In genomic region chr15:84557189-84557921, GRCm38 (mm10) we compare ENCODE assay signal across 8 mouse cellular contexts. TPM values are rescaled to one million over a fixed set of nuclear protein-coding genes. Genes with fewer than 3 reads are reported as not detected.
DNase-seq lines count a peak whose midpoint lies in the region; ATAC-seq and TF ChIP-seq lines count a peak whose summit lies in the region.

Gene Rtl6 (minus strand): TSS chr15:84557823.

- no peaks in the 10 kb centered on the region for H3K27me3 ChIP-seq in erythroblast, embryonic 14.5 days (ENCODE audit: control insufficient read depth)
- H3K27me3 ChIP-seq in forebrain, embryonic 10.5 days (ENCODE audit: poor library complexity, severe bottlenecking): peaks cover 19% of the 10 kb centered on the region
- no peaks in the 10 kb centered on the region for H3K27me3 ChIP-seq in heart, embryonic 14.5 days (ENCODE audit: control insufficient read depth, insufficient read depth, low read length)
- H3K27me3 ChIP-seq in kidney, postnatal 0 days (ENCODE audit: insufficient read depth, low read length): no peaks in the 10 kb centered on the region

- H3K27ac ChIP-seq in forebrain, embryonic 10.5 days: peak within 1 kb of the TSS; percentile 92
- no peak within 1 kb of the TSS; a peak in 2 of 4 replicates for H3K27ac ChIP-seq in heart, embryonic 14.5 days (replicated peaks in 1 of 2; ENCODE audit: control insufficient read depth in 1 of 2, insufficient read depth in 1 of 2, low read depth in 2 of 2, low read length in 2 of 2)
- peak within 1 kb of the TSS; percentile 72 for H3K27ac ChIP-seq in kidney, postnatal 0 days

- ATAC-seq in erythroblast, adult 5-6 weeks (replicated peaks; ENCODE audit: low FRiP score, poor library complexity, severe bottlenecking): no peak
- peak; percentile 55 for ATAC-seq in heart, embryonic 14.5 days (ENCODE audit: insufficient number of reproducible peaks, insufficient read depth, low FRiP score, low read depth)
- ATAC-seq in kidney, postnatal 0 days (replicated peaks; ENCODE audit: low FRiP score, low read depth): peak; percentile 90

- no peak for TF ChIP-seq CTCF in kidney, postnatal 0 days (IDR thresholded peaks at IDR 0.05; ENCODE audit: low read depth)

- H3K4me3 ChIP-seq in erythroblast, embryonic 14.5 days (replicated peaks): peak within 1 kb of the TSS; percentile 65
- peak within 1 kb of the TSS; percentile 66 for H3K4me3 ChIP-seq in forebrain, embryonic 10.5 days
- peak within 1 kb of the TSS; percentile 71 to 80 for H3K4me3 ChIP-seq in heart, embryonic 14.5 days (ENCODE audit: control insufficient read depth in 1 of 2, insufficient read depth in 1 of 2, low read depth in 1 of 2, low read length in 2 of 2)
- H3K4me3 ChIP-seq in kidney, postnatal 0 days (replicated peaks; ENCODE audit: low read depth, low read length): peak within 1 kb of the TSS; percentile 52

- H3K4me2 ChIP-seq in heart, embryonic 14.5 days (ENCODE audit: low read length): peak within 1 kb of the TSS; percentile 84
- H3K4me2 ChIP-seq in kidney, postnatal 0 days (ENCODE audit: low read length): peak within 1 kb of the TSS; percentile 71

- H3K4me1 ChIP-seq in erythroblast, embryonic 14.5 days (ENCODE audit: control insufficient read depth): peaks cover 14% of the 10 kb centered on the region
- peaks cover 41% of the 10 kb centered on the region for H3K4me1 ChIP-seq in forebrain, embryonic 10.5 days
- H3K4me1 ChIP-seq in heart, embryonic 14.5 days (ENCODE audit: control insufficient read depth in 2 of 2, insufficient read depth in 2 of 2, low read length in 2 of 2): peaks cover 4 to 5% of the 10 kb centered on the region in 2 experiments; a peak in 2 of 4 replicates
- no peaks in the 10 kb centered on the region; the same call in 1 of the 2 replicates for H3K4me1 ChIP-seq in kidney, postnatal 0 days (replicated peaks; ENCODE audit: insufficient read depth, low read length)

- peak within 1 kb of the TSS; percentile 80 for H3K9ac ChIP-seq in heart, embryonic 14.5 days (ENCODE audit: low read length)
- peak within 1 kb of the TSS; percentile 72 for H3K9ac ChIP-seq in kidney, postnatal 0 days (ENCODE audit: low read depth, low read length)

- H3K36me3 ChIP-seq in erythroblast, embryonic 14.5 days (ENCODE audit: control insufficient read depth): no peaks in the 10 kb centered on the region
- peaks cover 45% of the 10 kb centered on the region for H3K36me3 ChIP-seq in forebrain, embryonic 10.5 days (replicated peaks)
- H3K36me3 ChIP-seq in heart, embryonic 14.5 days (ENCODE audit: control insufficient read depth, insufficient read depth, low read length): no peaks in the 10 kb centered on the region; the same call in 1 of the 2 replicates
- no peaks in the 10 kb centered on the region for H3K36me3 ChIP-seq in kidney, postnatal 0 days (ENCODE audit: insufficient read depth, low read length)

- 11% methylated on average over 59 of the region's 59 CpGs for WGBS in forebrain, embryonic 10.5 days
- WGBS in heart, embryonic 14.5 days: 11% methylated on average over 59 of the region's 59 CpGs
- 14% methylated on average over 50 of the region's 59 CpGs for WGBS in kidney, postnatal 0 days

- H3K9me3 ChIP-seq in erythroblast, embryonic 14.5 days (ENCODE audit: control insufficient read depth, low read length): peaks cover 9% of the 10 kb centered on the region
- H3K9me3 ChIP-seq in forebrain, embryonic 10.5 days: peaks cover 16% of the 10 kb centered on the region
- H3K9me3 ChIP-seq in heart, embryonic 14.5 days (ENCODE audit: control insufficient read depth, low read length): no peaks in the 10 kb centered on the region
- no peaks in the 10 kb centered on the region for H3K9me3 ChIP-seq in kidney, postnatal 0 days (replicated peaks; ENCODE audit: low read length)

- peak; percentile 93 for DNase-seq in forebrain, embryonic 10.5 days (ENCODE audit: extremely low spot score, low spot score)
- DNase-seq in kidney, postnatal 0 days (ENCODE audit: low spot score): peak; percentile 93
- DNase-seq in liver: peak; percentile 72
- DNase-seq in monocyte, adult 2 months (ENCODE audit: low read depth in 1 of 2, low spot score in 2 of 2): peak; percentile 38 to 63
- peak; percentile 30 to 62 for DNase-seq in spleen, postnatal 14 days (ENCODE audit: low spot score in 2 of 2)

RNA-seq across cellular contexts. Expression of gene Rtl6, which starts in this region (rescaled TPM):
- not detected in 2 replicates for polyA plus RNA-seq in erythroblast, embryonic 14.5 days (2012)
- 0.58 TPM in 1 of 2 replicates, not detected in the other for total RNA-seq in erythroblast, adult 5-6 weeks (2015; ENCODE audit: low replicate concordance)
- 0.42 and 0.77 TPM in 2 replicates for total RNA-seq in erythroblast, adult 5-6 weeks (2017; ENCODE audit: low replicate concordance)
- polyA plus RNA-seq in forebrain, embryonic 10.5 days (2016; fragmentation: Nextera tagmentation; extraction: Ambion mirVana): 25.5 and 26.9 TPM in 2 replicates
- polyA plus RNA-seq in heart, embryonic 14.5 days (2014; fragmentation: Nextera tagmentation; extraction: Ambion mirVana): 6.1 and 6.9 TPM in 2 replicates
- polyA plus RNA-seq in kidney, postnatal 0 days (2015; fragmentation: Nextera tagmentation; extraction: Ambion mirVana): 11.2 and 11.6 TPM in 2 replicates

Comparison
In these comparisons a context has a peak if more than half of its experiments do, and no peak if none do; other contexts are left out.
1. H3K27ac ChIP-seq: peak in forebrain, embryonic 10.5 days (single experiment) and kidney, postnatal 0 days (single experiment); none in heart, embryonic 14.5 days (0 of 2).
2. Peak in every context shown above with its lines, with median percentiles within 50 percentile points of each other: H3K4me3 ChIP-seq and DNase-seq.